Mouse (Mus musculus) forebrain, embryonic 12.5 days (tissue): ENCODE results near the gene Dnajc14. TPM values are rescaled to one million over a fixed set of nuclear protein-coding genes. Genes with fewer than 3 reads are reported as not detected.

Source experiments
- ATAC-seq: fragments of 200-750 bp; cut with Nextera tagmentation; 2 replicates; pipeline ENCODE4 v1.8.0; 2017; ENCODE audit warnings: moderate TSS enrichment; ENCODE audit not compliant: low FRiP score
- H3K27ac ChIP-seq: fragments of 300-500 bp; sonication (generic); 2 replicates; pipeline ENCODE4 v1.5.1; 2016; ENCODE audit warnings: mild to moderate bottlenecking
- H3K27me3 ChIP-seq: fragments of 300-500 bp; sonication (generic); 2 replicates; pipeline ENCODE4 v1.6.1; 2016; ENCODE audit warnings: mild to moderate bottlenecking
- H3K36me3 ChIP-seq: fragments of 300-500 bp; sonication (generic); replicated peaks from 2 replicates; pipeline ENCODE4 v1.6.1; 2016; ENCODE audit warnings: mild to moderate bottlenecking
- H3K4me1 ChIP-seq: fragments of 300-500 bp; sonication (generic); 2 replicates; pipeline ENCODE4 v1.6.1; 2016
- H3K4me2 ChIP-seq: fragments of 300-500 bp; sonication (generic); 2 replicates; pipeline ENCODE4 v1.6.1; 2016; ENCODE audit warnings: mild to moderate bottlenecking, moderate library complexity
- H3K4me3 ChIP-seq: fragments of 300-500 bp; sonication (generic); replicated peaks from 2 replicates; pipeline ENCODE4 v1.5.1; 2016; ENCODE audit warnings: mild to moderate bottlenecking
- H3K9ac ChIP-seq: fragments of 300-500 bp; sonication (generic); 2 replicates; pipeline ENCODE4 v1.6.1; 2016; ENCODE audit warnings: mild to moderate bottlenecking
- H3K9me3 ChIP-seq: fragments of 300-500 bp; sonication (generic); 2 replicates; pipeline ENCODE4 v1.6.1; 2016
- WGBS: fragments of 180-500 bp; shearing (Covaris S2); methylation state at CpG from one replicate; pipeline ENCODE4 v1.1.7; 2016; 5-methylcytosine and 5-hydroxymethylcytosine counted together
- polyA plus RNA-seq: library from polyadenylated mRNA; unstranded; fragments of >200 nt; fragmentation: Nextera tagmentation; extraction: Ambion mirVana; gene quantifications from 2 replicates; pipeline ENCODE4 v1.2.1, GENCODE M21; 2016

Dnajc14 gene
- 55.0 and 58.9 TPM in 2 replicates for polyA plus RNA-seq

GRCm38 (mm10) chr10:128803771-128804270 is at the start of gene Dnajc14:
Gene Dnajc14, plus strand, starts transcription at chr10:128804062.
- H3K27me3 ChIP-seq, result no peaks in the 10 kb centered on the region
- WGBS, result under 1% methylated on average over 14 of the region's 14 CpGs
- peak within 1 kb of the TSS; percentile 70 for H3K4me2 ChIP-seq
- peak within 1 kb of the TSS; percentile 74 for H3K9ac ChIP-seq
- H3K4me3 ChIP-seq, result peak within 1 kb of the TSS; percentile 69
- H3K27ac ChIP-seq, result peak within 1 kb of the TSS; percentile 97
- ATAC-seq, result peak; percentile 37
- H3K4me1 ChIP-seq, result peaks cover 46% of the 10 kb centered on the region
- H3K36me3 ChIP-seq, result peaks cover 46% of the 10 kb centered on the region
- H3K9me3 ChIP-seq, result no peaks in the 10 kb centered on the region

DNA sequence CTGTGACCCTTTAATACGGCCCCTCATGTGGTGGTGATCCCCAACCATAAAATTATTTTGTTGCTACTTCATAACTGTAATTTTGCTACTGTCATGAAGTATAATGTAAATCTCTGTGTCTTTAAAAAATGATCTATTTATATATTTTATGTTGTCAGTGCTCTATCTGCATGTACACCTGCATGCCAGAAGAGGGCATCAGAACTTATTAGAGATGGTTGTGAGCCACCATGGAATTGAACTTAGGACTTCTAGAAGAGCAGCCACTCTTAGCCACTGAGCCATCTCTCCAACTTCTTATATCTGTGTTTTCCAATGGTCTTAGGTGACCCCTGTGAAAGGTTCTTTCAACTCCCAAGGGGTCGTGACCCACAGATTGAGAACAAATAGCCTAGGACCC is 31.0 kb upstream of the Dnajc14 start:
- H3K9me3 ChIP-seq, result no peaks in the 10 kb centered on the region
- H3K27ac ChIP-seq, result no peak overlapping the region
- no peak overlapping the region for H3K9ac ChIP-seq
- no peaks in the 10 kb centered on the region for H3K27me3 ChIP-seq
- H3K4me1 ChIP-seq, result no peaks in the 10 kb centered on the region
- no peak overlapping the region for H3K4me2 ChIP-seq
- H3K36me3 ChIP-seq, result no peaks in the 10 kb centered on the region
- no peak for ATAC-seq
- no peak overlapping the region for H3K4me3 ChIP-seq
- 82% methylated on average over 2 of the region's 2 CpGs for WGBS

- ATAC-seq, result no peak
Observed at GRCm38 (mm10) chr10:128773685-128774084, 30.2 kb upstream of the Dnajc14 start.

GRCm38 (mm10) chr10:128778441-128778840 is 25.4 kb upstream of the Dnajc14 start:
- Histone ChIP-seq H3K9me3 (0 out of 2 replicates have a peak, but pooled peaks cover 3% of the 10 kb centered on the region), H3K36me3 (no peaks in the 10 kb centered on the region), H3K27me3 (no peaks in the 10 kb centered on the region; the same call in 1 of the 2 replicates), H3K9ac (no peak overlapping the region), H3K4me1 (no peaks in the 10 kb centered on the region), H3K4me2 (no peak overlapping the region), H3K27ac (no peak overlapping the region), H3K4me3 (no peak overlapping the region)
- WGBS, result 87% methylated on average over 2 of the region's 2 CpGs
- ATAC-seq, result no peak

More at GRCm38 (mm10) chr10:128773685-128774084, 30.2 kb upstream of the Dnajc14 start:
- Histone ChIP-seq H3K9ac (no peak overlapping the region), H3K4me2 (no peak overlapping the region), H3K4me1 (no peaks in the 10 kb centered on the region), H3K27ac (no peak overlapping the region), H3K36me3 (no peaks in the 10 kb centered on the region), H3K4me3 (no peak overlapping the region), H3K27me3 (no peaks in the 10 kb centered on the region), H3K9me3 (no peaks in the 10 kb centered on the region)
- 26% methylated on average over 5 of the region's 5 CpGs for WGBS

- no peak overlapping the region for H3K4me3 ChIP-seq
- peaks cover 10% of the 10 kb centered on the region; the same call in 1 of the 2 replicates for H3K9me3 ChIP-seq
- H3K27me3 ChIP-seq, result no peaks in the 10 kb centered on the region; the same call in 1 of the 2 replicates
- no peak for ATAC-seq
- no peaks in the 10 kb centered on the region for H3K4me1 ChIP-seq
- H3K27ac ChIP-seq, result no peak overlapping the region
- no peak overlapping the region for H3K9ac ChIP-seq
- H3K36me3 ChIP-seq, result no peaks in the 10 kb centered on the region
- 47% methylated on average over 8 of the region's 8 CpGs for WGBS
- H3K4me2 ChIP-seq, result no peak overlapping the region
Observed at GRCm38 (mm10) chr10:128779011-128779795, 24.7 kb upstream of the Dnajc14 start.

GRCm38 (mm10) chr10:128780200-128780599 is 23.7 kb upstream of the Dnajc14 start:
- H3K27me3 ChIP-seq, result no peaks in the 10 kb centered on the region; the same call in 1 of the 2 replicates
- no peak overlapping the region for H3K4me3 ChIP-seq
- no peak for ATAC-seq
- H3K9ac ChIP-seq, result no peak overlapping the region
- H3K4me2 ChIP-seq, result no peak overlapping the region
- H3K27ac ChIP-seq, result no peak overlapping the region
- H3K4me1 ChIP-seq, result no peaks in the 10 kb centered on the region
- WGBS, result 91% methylated on average over 1 of the region's 1 CpGs
- H3K36me3 ChIP-seq, result no peaks in the 10 kb centered on the region
- peaks cover 15% of the 10 kb centered on the region; the same call in 1 of the 2 replicates for H3K9me3 ChIP-seq

GRCm38 (mm10) chr10:128790398-128791124 is 13.3 kb upstream of the Dnajc14 start, which contains the start of gene Mmp19:
Gene Mmp19, plus strand, starts transcription at chr10:128790910.
- no peak for ATAC-seq
- Histone ChIP-seq H3K4me1 (no peaks in the 10 kb centered on the region), H3K9ac (no peak within 1 kb of the TSS), H3K4me2 (no peak within 1 kb of the TSS), H3K4me3 (no peak within 1 kb of the TSS), H3K27ac (no peak within 1 kb of the TSS), H3K27me3 (no peaks in the 10 kb centered on the region), H3K36me3 (no peaks in the 10 kb centered on the region), H3K9me3 (no peaks in the 10 kb centered on the region)
- 64% methylated on average over 7 of the region's 7 CpGs for WGBS

DNA sequence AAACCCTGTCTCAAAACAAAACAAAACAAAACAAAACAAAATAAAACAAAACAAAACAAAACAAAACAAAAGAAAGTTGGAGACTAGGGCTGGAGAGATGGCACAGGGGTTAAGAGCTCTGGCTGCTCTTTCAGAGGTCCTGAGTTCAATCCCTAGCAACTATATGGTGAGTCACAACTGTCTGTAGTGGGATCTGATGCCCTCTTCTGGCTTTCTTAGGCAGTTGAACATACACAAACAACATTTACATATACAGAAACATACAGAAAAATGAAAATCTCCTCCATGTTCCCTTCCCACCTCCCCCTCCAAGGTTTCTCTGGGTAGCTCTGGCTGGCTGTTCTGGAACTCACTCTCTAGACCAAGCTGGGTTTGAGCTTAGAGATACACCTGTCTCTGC is 11.8 kb upstream of the Dnajc14 start:
- no peaks in the 10 kb centered on the region for H3K4me1 ChIP-seq
- no peak for ATAC-seq

GRCm38 (mm10) chr10:128793258-128793657 is 10.6 kb upstream of the Dnajc14 start:
- H3K9ac ChIP-seq, result no peak overlapping the region

More for the DNA sequence above, 11.8 kb upstream of the Dnajc14 start:
- Histone ChIP-seq H3K27me3 (no peaks in the 10 kb centered on the region), H3K9me3 (no peaks in the 10 kb centered on the region), H3K27ac (no peak overlapping the region), H3K4me2 (no peak overlapping the region), H3K9ac (no peak overlapping the region), H3K36me3 (no peaks in the 10 kb centered on the region), H3K4me3 (no peak overlapping the region)

DNA sequence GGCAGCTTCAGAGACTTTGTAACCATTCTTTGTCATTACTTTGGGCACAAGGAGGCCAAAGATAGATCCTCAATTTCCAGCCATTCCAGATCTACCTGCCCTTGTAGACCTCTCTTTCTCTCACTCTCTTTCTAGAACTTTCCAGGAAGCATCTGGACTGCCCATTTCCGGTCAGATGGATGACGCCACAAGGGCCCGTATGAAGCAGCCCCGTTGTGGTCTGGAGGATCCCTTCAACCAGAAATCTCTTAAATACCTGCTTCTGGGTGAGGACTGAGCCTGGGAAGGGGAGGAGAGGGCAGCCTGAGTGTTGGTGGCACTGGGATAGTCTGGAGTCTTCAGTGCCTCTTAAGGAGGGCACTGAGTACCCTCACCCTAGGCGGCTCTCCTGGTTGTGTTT is 9.5 kb upstream of the Dnajc14 start:
- Histone ChIP-seq H3K4me1 (no peaks in the 10 kb centered on the region), H3K27me3 (no peaks in the 10 kb centered on the region)
- 89% methylated on average over 5 of the region's 5 CpGs for WGBS

More at GRCm38 (mm10) chr10:128793258-128793657, 10.6 kb upstream of the Dnajc14 start:
- Histone ChIP-seq H3K27me3 (no peaks in the 10 kb centered on the region), H3K4me3 (no peak overlapping the region), H3K9me3 (no peaks in the 10 kb centered on the region), H3K4me1 (no peaks in the 10 kb centered on the region), H3K4me2 (no peak overlapping the region), H3K27ac (no peak overlapping the region), H3K36me3 (no peaks in the 10 kb centered on the region)
- no peak for ATAC-seq
- WGBS, result 93% methylated on average over 1 of the region's 1 CpGs

GRCm38 (mm10) chr10:128795581-128795980 is 8.3 kb upstream of the Dnajc14 start:
- Histone ChIP-seq H3K4me1 (no peaks in the 10 kb centered on the region), H3K27me3 (no peaks in the 10 kb centered on the region), H3K27ac (no peak overlapping the region), H3K9ac (no peak overlapping the region), H3K4me2 (no peak overlapping the region), H3K9me3 (no peaks in the 10 kb centered on the region), H3K4me3 (no peak overlapping the region), H3K36me3 (peaks cover 7% of the 10 kb centered on the region; the same call in 1 of the 2 replicates)
- ATAC-seq, result no peak
- 98% methylated on average over 3 of the region's 3 CpGs for WGBS

More for the DNA sequence above, 9.5 kb upstream of the Dnajc14 start:
- Histone ChIP-seq H3K4me2 (no peak overlapping the region), H3K36me3 (no peaks in the 10 kb centered on the region), H3K9me3 (no peaks in the 10 kb centered on the region), H3K27ac (no peak overlapping the region), H3K9ac (no peak overlapping the region), H3K4me3 (no peak overlapping the region)
- ATAC-seq, result no peak

DNA sequence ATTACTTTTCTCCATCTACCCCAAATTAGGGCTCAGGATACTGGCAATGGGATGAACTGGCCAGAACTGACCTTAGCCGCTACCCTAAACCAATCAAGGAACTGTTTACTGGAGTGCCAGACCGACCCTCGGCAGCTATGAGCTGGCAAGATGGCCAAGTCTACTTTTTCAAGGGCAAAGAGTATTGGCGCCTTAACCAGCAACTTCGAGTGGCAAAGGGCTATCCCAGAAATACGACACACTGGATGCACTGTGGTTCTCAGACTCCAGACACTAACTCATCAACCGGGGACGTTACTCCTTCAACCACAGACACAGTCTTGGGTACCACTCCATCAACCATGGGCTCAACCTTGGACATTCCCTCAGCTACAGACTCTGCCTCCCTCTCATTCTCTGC is 5.2 kb upstream of the Dnajc14 start:
- WGBS, result 95% methylated on average over 8 of the region's 8 CpGs
- Histone ChIP-seq H3K4me1 (peaks cover 14% of the 10 kb centered on the region), H3K4me2 (no peak overlapping the region), H3K9ac (no peak overlapping the region), H3K27me3 (no peaks in the 10 kb centered on the region), H3K9me3 (no peaks in the 10 kb centered on the region), H3K36me3 (peaks cover 21% of the 10 kb centered on the region), H3K27ac (no peak overlapping the region), H3K4me3 (no peak overlapping the region)
- ATAC-seq, result no peak
